Mouse (Mus musculus) MEL (cell line): Measurements from ENCODE around the gene Jarid2.

Experiments
- CTCF ChIP-seq, 3 experiments: IDR thresholded peaks in 2 of 3; conservative IDR thresholded peaks in 1 of 3; 2 replicates each; pipeline ENCODE4 v1.5.1; 2011 to 2012; ENCODE audit warnings: low read length in 3 of 3, low read depth in 2 of 3, mild to moderate bottlenecking in 2 of 3, improper control_type of control experiment in 1 of 3, inconsistent platforms in 1 of 3, mixed read lengths in 1 of 3, moderate library complexity in 1 of 3; ENCODE audit not compliant: control insufficient read depth in 1 of 3, insufficient read depth in 1 of 3, poor library complexity in 1 of 3, severe bottlenecking in 1 of 3
- EP300 ChIP-seq, 2 experiments: IDR thresholded peaks; 2 replicates each; pipeline ENCODE4 v1.6.1; 2011; ENCODE audit warnings: improper control_type of control experiment in 2 of 2, low read length in 2 of 2, low read depth in 1 of 2, mild to moderate bottlenecking in 1 of 2
- KAT2A ChIP-seq: conservative IDR thresholded peaks from 2 replicates; pipeline ENCODE4 v1.6.1; 2012; ENCODE audit warnings: low read depth, low read length, improper control_type of control experiment, inconsistent platforms
- MEF2A ChIP-seq: IDR thresholded peaks from 2 replicates; pipeline ENCODE4 v1.6.1; 2014; ENCODE audit warnings: low read depth, mild to moderate bottlenecking, inconsistent platforms, low read length, improper control_type of control experiment; ENCODE audit not compliant: poor library complexity, insufficient replicate concordance, severe bottlenecking; ENCODE audit errors: extremely low read depth
- MYC ChIP-seq: IDR thresholded peaks from 2 replicates; pipeline ENCODE4 v1.6.1; 2011; ENCODE audit warnings: low read depth, mild to moderate bottlenecking, low read length, improper control_type of control experiment, moderate library complexity
- POLR2A ChIP-seq, 2 experiments: IDR thresholded peaks; 2 replicates each; pipeline ENCODE4 v1.6.1; 2011 to 2012; ENCODE audit warnings: low read length in 2 of 2, mild to moderate bottlenecking in 2 of 2, control low read depth in 1 of 2, improper control_type of control experiment in 1 of 2, low read depth in 1 of 2, moderate library complexity in 1 of 2; ENCODE audit not compliant: control insufficient read depth in 1 of 2, insufficient read depth in 1 of 2, poor library complexity in 1 of 2

- TF ChIP-seq POLR2A (IDR thresholded peaks at IDR 0.05; ENCODE audit: control insufficient read depth in 1 of 2, insufficient read depth in 1 of 2, low read depth in 1 of 2, low read length in 2 of 2, poor library complexity in 1 of 2): no peak
- TF ChIP-seq MYC: no peak
- TF ChIP-seq CTCF (IDR thresholded peaks at IDR 0.05 in 2 of 3, conservative IDR thresholded peaks at IDR 0.05 in 1 of 3; ENCODE audit: control insufficient read depth in 1 of 3, insufficient read depth in 1 of 3, low read depth in 2 of 3, low read length in 3 of 3, poor library complexity in 1 of 3, severe bottlenecking in 1 of 3): no peak
- no peak for TF ChIP-seq EP300 (IDR thresholded peaks at IDR 0.05; ENCODE audit: low read depth in 1 of 2, low read length in 2 of 2)
- TF ChIP-seq MEF2A: no peak
- TF ChIP-seq KAT2A: no peak
These were observed 18.2 kb upstream of the Jarid2 start for GRCm38 (mm10) chr13:44711062-44711461.
